Mouse (Mus musculus) heart, adult 8-10 months (tissue): ENCODE data around the gene Insig1. TPM values are rescaled to one million over a fixed set of nuclear protein-coding genes. Genes with fewer than 3 reads are reported as not detected.
A peak's percentile ranks its signal among the peaks of the same experiment; 100 is the strongest.

Experiments
- DNase-seq: peaks from one replicate; pipeline ENCODE4 v3.0.0; 2022; ENCODE audit warnings: low spot score
- total RNA-seq, 4 experiments: library from RNA; stranded (reverse); gene quantifications; 2 replicates each; pipeline ENCODE4 v1.2.4; 2022

The Insig1 gene
- 10 to 100 TPM; 17.3 to 23.6 (median 18.3) TPM for total RNA-seq

GRCm38 (mm10) chr5:28070828-28071455 is at the start of gene Insig1:
TSS of gene Insig1 (plus strand) at chr5:28071363.
- peak; percentile 96 for DNase-seq

GRCm38 (mm10) chr5:28023452-28023851 is 47.7 kb upstream of the Insig1 start:
- DNase-seq: no peak

GRCm38 (mm10) chr5:28031577-28032236 is 39.5 kb upstream of the Insig1 start:
- no peak for DNase-seq

- DNase-seq: no peak
Measured at GRCm38 (mm10) chr5:28032866-28033265, 38.3 kb upstream of the Insig1 start.

- DNase-seq: no peak
Measured at GRCm38 (mm10) chr5:28033281-28033680, 37.9 kb upstream of the Insig1 start.

GRCm38 (mm10) chr5:28033826-28034225 is 37.3 kb upstream of the Insig1 start:
- no peak for DNase-seq

- no peak for DNase-seq
Measured at GRCm38 (mm10) chr5:28036011-28036410, 35.2 kb upstream of the Insig1 start.

GRCm38 (mm10) chr5:28036518-28036917 is 34.6 kb upstream of the Insig1 start:
- no peak for DNase-seq

GRCm38 (mm10) chr5:28037172-28037591 is 34.0 kb upstream of the Insig1 start:
- DNase-seq: peak; percentile 93

GRCm38 (mm10) chr5:28037639-28038038 is 33.5 kb upstream of the Insig1 start:
- DNase-seq: no peak

GRCm38 (mm10) chr5:28038115-28038514 is 33.0 kb upstream of the Insig1 start:
- DNase-seq: peak; percentile 86

GRCm38 (mm10) chr5:28039746-28040655 is 31.2 kb upstream of the Insig1 start:
- DNase-seq: peak; percentile 13

- DNase-seq: peak; percentile 13
Measured at GRCm38 (mm10) chr5:28040726-28041125, 30.4 kb upstream of the Insig1 start.

GRCm38 (mm10) chr5:28042021-28042420 is 29.1 kb upstream of the Insig1 start:
- DNase-seq: no peak

- DNase-seq: no peak
Measured at GRCm38 (mm10) chr5:28042779-28043178, 28.4 kb upstream of the Insig1 start.

GRCm38 (mm10) chr5:28043386-28043785 is 27.8 kb upstream of the Insig1 start:
- DNase-seq: no peak

GRCm38 (mm10) chr5:28046966-28047365 is 24.2 kb upstream of the Insig1 start:
- no peak for DNase-seq

- DNase-seq: no peak
Measured at GRCm38 (mm10) chr5:28047961-28048360, 23.2 kb upstream of the Insig1 start.

GRCm38 (mm10) chr5:28055450-28055849 is 15.7 kb upstream of the Insig1 start:
- DNase-seq: peak; percentile 21

- DNase-seq: peak; percentile 33
Measured at GRCm38 (mm10) chr5:28056877-28057276, 14.3 kb upstream of the Insig1 start.

- no peak for DNase-seq
Measured at GRCm38 (mm10) chr5:28060506-28060905, 10.7 kb upstream of the Insig1 start.

GRCm38 (mm10) chr5:28061011-28061410 is 10.2 kb upstream of the Insig1 start:
- no peak for DNase-seq
